Mouse (Mus musculus) cortical plate, adult 2 months (tissue): ENCODE data around the gene Ifi47.
"Not testable (repeated sequence)": the region's sequence is repeated elsewhere in the genome, so short reads cannot be mapped to it uniquely, and the experiment has no call there.

ENCODE experiments used
- CTCF ChIP-seq: fragments of 200-500 bp; IDR thresholded peaks from 2 replicates; pipeline ENCODE4 v1.5.1; 2011; ENCODE audit warnings: mild to moderate bottlenecking, control low read depth, low read length; ENCODE audit not compliant: insufficient read depth; ENCODE audit errors: extremely low read depth
- POLR2A ChIP-seq: fragments of 200-500 bp; IDR thresholded peaks from 2 replicates; pipeline ENCODE4 v1.6.1; 2011; ENCODE audit warnings: mild to moderate bottlenecking, low read length, control low read depth; ENCODE audit not compliant: insufficient read depth; ENCODE audit errors: extremely low read depth

DNA sequence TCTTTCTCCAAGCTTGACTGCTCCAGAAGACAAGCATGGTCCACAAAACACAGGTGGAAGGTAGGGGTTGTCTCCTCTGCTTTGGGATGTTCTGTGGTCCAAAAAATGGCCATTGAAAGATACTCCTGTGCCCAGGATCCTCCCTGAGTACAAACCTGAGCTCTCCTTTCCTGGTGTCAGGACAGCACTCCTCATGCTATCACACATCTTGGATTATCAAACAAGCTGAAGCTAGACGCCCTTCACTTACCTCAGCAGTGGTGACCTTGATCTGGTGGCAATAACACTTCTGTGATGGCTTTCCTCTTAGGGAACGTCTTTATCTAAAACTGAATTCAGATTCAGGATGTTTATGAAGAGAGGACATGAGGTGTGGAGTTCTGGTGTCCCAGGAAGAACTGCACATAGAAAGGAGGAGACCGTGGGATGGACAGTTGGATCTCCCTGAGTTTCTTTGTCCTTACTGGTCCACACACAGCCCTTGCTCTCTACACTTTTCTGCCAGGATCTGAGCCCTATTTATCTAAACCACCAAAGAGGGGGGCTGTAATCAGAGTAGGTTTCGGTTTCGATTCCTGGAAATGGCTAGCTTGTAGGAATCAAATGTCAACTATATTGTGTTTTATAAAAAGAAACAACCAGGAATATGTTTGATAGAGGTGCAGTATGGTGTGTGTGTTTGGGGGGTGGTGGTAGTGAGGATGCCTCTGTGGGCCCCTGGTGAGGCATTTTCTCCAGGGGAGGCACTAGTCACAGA is 12.5 kb upstream of the Ifi47 start, which contains the start of gene Tgtp2:
- not testable (repeated sequence) for TF ChIP-seq CTCF, POLR2A
